Mouse (Mus musculus) spleen, postnatal 0 days (tissue): ENCODE data around the gene Pax1. TPM values are rescaled to one million over a fixed set of nuclear protein-coding genes. Genes with fewer than 3 reads are reported as not detected.

ENCODE experiments used
- polyA plus RNA-seq: library from polyadenylated mRNA; unstranded; fragments of >200 nt; fragmentation: Nextera tagmentation; extraction: Ambion mirVana; gene quantifications from 2 replicates; pipeline ENCODE4 v1.2.1, GENCODE M21; 2015

Gene Pax1
- polyA plus RNA-seq: not detected in 2 replicates

DNA sequence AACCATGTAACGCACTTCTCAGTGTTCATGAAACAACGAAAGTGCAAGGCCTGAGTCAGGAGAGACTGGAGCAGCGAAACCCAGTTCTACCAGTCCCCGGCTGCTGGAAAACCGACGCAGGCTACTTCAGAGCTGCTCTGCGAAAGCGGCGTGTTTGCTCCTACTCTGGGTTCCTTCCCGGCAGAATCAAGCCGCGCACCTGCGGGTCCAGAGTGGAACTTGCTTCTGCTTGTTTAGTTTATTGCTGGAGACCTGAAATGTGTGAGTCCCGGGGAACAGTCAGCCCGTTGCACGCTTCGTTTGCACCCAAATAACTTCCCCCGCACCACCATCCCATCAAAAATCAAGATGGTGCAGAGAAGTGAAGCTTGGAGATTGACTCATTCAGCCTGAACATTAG, at the start of gene Pax1:
Gene Pax1, plus strand, starts transcription at position 345 of the 400 bp plus-strand sequence.

Other genes starting within 250 kb of the Pax1 start
- gene Nkx2-2, start 167.7 kb upstream of the Pax1 start, polyA plus RNA-seq: 0.05 TPM in 1 of 2 replicates, not detected in the other